Mouse (Mus musculus) heart, embryonic 15.5 days (tissue): ENCODE measurements around the gene Mybbp1a. TPM values are rescaled to one million over a fixed set of nuclear protein-coding genes. Genes with fewer than 3 reads are reported as not detected.

Source experiments
- ATAC-seq: fragments of 200-750 bp; cut with Nextera tagmentation; replicated peaks from 2 replicates; pipeline ENCODE4 v1.8.0; 2017; ENCODE audit warnings: low read depth, moderate TSS enrichment; ENCODE audit not compliant: insufficient number of reproducible peaks, insufficient read depth, low FRiP score
- H3K27ac ChIP-seq: fragments of 300-500 bp; sonication (generic); 2 replicates; pipeline ENCODE4 v1.5.1; 2015; ENCODE audit warnings: mild to moderate bottlenecking, inconsistent platforms
- H3K27me3 ChIP-seq: fragments of 300-500 bp; sonication (generic); 2 replicates; pipeline ENCODE4 v1.6.1; 2015; ENCODE audit warnings: inconsistent platforms
- H3K36me3 ChIP-seq: fragments of 300-500 bp; sonication (generic); 2 replicates; pipeline ENCODE4 v1.6.1; 2015; ENCODE audit warnings: mild to moderate bottlenecking, inconsistent platforms
- H3K4me1 ChIP-seq: fragments of 300-500 bp; sonication (generic); replicated peaks from 2 replicates; pipeline ENCODE4 v1.6.1; 2015; ENCODE audit warnings: inconsistent platforms
- H3K4me2 ChIP-seq: fragments of 300-500 bp; sonication (generic); 2 replicates; pipeline ENCODE4 v1.6.1; 2015; ENCODE audit warnings: inconsistent platforms, mild to moderate bottlenecking, moderate library complexity
- H3K4me3 ChIP-seq: fragments of 300-500 bp; sonication (generic); 2 replicates; pipeline ENCODE4 v1.5.1; 2015; ENCODE audit warnings: mild to moderate bottlenecking, inconsistent platforms
- H3K9ac ChIP-seq: fragments of 300-500 bp; sonication (generic); 2 replicates; pipeline ENCODE4 v1.6.1; 2015; ENCODE audit warnings: mild to moderate bottlenecking, inconsistent platforms
- H3K9me3 ChIP-seq: fragments of 300-500 bp; sonication (generic); replicated peaks from 2 replicates; pipeline ENCODE4 v1.6.1; 2016; ENCODE audit warnings: inconsistent platforms
- WGBS: fragments of 180-500 bp; shearing (Covaris S2); methylation state at CpG from one replicate; pipeline ENCODE4 v1.1.7; 2015; ENCODE audit warnings: mixed read lengths; 5-methylcytosine and 5-hydroxymethylcytosine counted together
- polyA plus RNA-seq: library from polyadenylated mRNA; unstranded; fragments of >200 nt; fragmentation: Nextera tagmentation; extraction: Ambion mirVana; gene quantifications from 2 replicates; pipeline ENCODE4 v1.2.1, GENCODE M21; 2015

Mybbp1a gene
- polyA plus RNA-seq, result 57.8 and 83.8 TPM in 2 replicates

DNA sequence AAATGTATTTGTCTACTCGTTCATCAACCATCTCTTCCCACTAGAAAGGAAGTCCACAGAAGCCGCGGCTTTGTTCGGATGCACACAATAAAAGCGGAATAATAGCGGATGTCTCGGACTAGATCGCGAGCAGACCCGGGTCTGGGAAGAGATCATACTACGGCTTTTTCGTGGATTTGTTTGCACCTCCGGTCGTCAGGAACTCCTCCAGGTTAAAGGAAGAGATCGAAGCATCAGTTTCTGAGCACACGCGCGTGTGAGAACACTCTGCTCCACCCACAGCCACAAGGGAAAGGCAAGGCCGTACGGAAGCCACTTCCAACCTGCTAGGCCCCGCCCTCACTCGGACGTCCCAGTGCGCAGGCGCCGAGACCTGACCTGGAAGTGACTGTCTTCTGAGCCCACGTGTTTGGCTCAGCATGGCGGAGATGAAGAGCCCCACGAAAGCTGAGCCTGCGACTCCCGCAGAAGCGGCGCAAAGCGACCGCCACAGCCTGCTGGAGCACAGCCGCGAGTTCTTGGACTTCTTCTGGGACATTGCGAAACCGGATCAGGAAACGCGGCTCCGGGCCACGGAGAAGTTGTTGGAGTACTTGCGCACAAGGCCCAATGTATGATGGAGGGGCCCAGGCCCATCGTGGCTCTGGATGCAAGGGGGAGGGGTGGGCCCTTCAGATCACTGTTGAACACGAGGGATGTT lies at the start of gene Mybbp1a:
TSS of gene Mybbp1a (plus strand) at position 391 of the 700 bp plus-strand sequence.
- Histone ChIP-seq H3K4me1 (peaks cover 16% of the 10 kb centered on the region), H3K4me2 (peak within 1 kb of the TSS; percentile 95), H3K27ac (peak within 1 kb of the TSS; percentile 85), H3K36me3 (peaks cover 39% of the 10 kb centered on the region), H3K27me3 (no peaks in the 10 kb centered on the region), H3K9ac (peak within 1 kb of the TSS; percentile 81), H3K4me3 (peak within 1 kb of the TSS; percentile 87), H3K9me3 (no peaks in the 10 kb centered on the region)
- peak; percentile 92 for ATAC-seq
- WGBS, result under 1% methylated on average over 46 of the region's 46 CpGs

- Histone ChIP-seq H3K36me3 (peaks cover 46% of the 10 kb centered on the region), H3K4me1 (peaks cover 53% of the 10 kb centered on the region), H3K4me3 (no peak overlapping the region), H3K27me3 (no peaks in the 10 kb centered on the region), H3K4me2 (no peak overlapping the region), H3K27ac (peak overlapping the region; percentile 55), H3K9ac (no peak overlapping the region), H3K9me3 (no peaks in the 10 kb centered on the region)
- WGBS, result 91% methylated on average over 3 of the region's 3 CpGs
- ATAC-seq, result no peak
These were observed 47.9 kb upstream of the Mybbp1a start for GRCm38 (mm10) chr11:72393243-72393642.

GRCm38 (mm10) chr11:72393669-72394068 lies 47.5 kb upstream of the Mybbp1a start:
- WGBS, result 31% methylated on average over 5 of the region's 5 CpGs
- no peaks in the 10 kb centered on the region for H3K27me3 ChIP-seq
- H3K4me1 ChIP-seq, result peaks cover 54% of the 10 kb centered on the region
- H3K4me2 ChIP-seq, result no peak overlapping the region
- H3K9me3 ChIP-seq, result no peaks in the 10 kb centered on the region
- H3K9ac ChIP-seq, result no peak overlapping the region
- peaks cover 42% of the 10 kb centered on the region for H3K36me3 ChIP-seq
- ATAC-seq, result no peak
- no peak overlapping the region for H3K4me3 ChIP-seq
- peak overlapping the region; percentile 55 for H3K27ac ChIP-seq

- peaks cover 42% of the 10 kb centered on the region for H3K36me3 ChIP-seq
- no peak for ATAC-seq
- H3K9ac ChIP-seq, result no peak overlapping the region
- H3K4me2 ChIP-seq, result no peak overlapping the region
- H3K27ac ChIP-seq, result no peak overlapping the region; the same call in 1 of the 2 replicates
- H3K27me3 ChIP-seq, result no peaks in the 10 kb centered on the region
- H3K4me3 ChIP-seq, result no peak overlapping the region
- peaks cover 60% of the 10 kb centered on the region for H3K4me1 ChIP-seq
- H3K9me3 ChIP-seq, result no peaks in the 10 kb centered on the region
- WGBS, result 56% methylated on average over 2 of the region's 2 CpGs
These were observed 46.5 kb upstream of the Mybbp1a start for GRCm38 (mm10) chr11:72394694-72395093.

DNA sequence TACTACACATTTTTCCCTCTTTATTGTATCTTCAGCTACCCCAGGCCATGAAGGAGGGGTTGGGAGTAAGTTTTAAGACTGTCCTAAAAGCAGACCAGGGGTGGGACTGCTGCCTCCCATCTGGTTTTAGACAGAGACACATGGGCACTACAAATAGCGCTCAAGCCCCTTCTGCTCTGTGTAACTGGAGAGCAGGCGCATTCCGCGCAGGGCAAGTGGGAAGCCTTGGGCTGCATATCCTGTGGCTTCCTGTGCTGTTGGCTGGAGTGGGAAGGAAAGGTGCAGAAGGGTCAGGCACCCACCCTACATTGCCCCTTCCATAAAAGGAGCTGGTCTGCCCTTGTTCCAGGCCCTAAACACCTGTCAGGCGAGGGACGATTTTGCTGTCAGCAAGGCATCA lies 45.5 kb upstream of the Mybbp1a start:
- Histone ChIP-seq H3K4me2 (no peak overlapping the region), H3K27ac (peak overlapping the region; percentile 89), H3K9me3 (no peaks in the 10 kb centered on the region), H3K27me3 (no peaks in the 10 kb centered on the region), H3K4me1 (peaks cover 66% of the 10 kb centered on the region), H3K36me3 (peaks cover 42% of the 10 kb centered on the region), H3K9ac (no peak overlapping the region), H3K4me3 (no peak overlapping the region)
- 41% methylated on average over 6 of the region's 6 CpGs for WGBS
- ATAC-seq, result no peak

- Histone ChIP-seq H3K4me3 (no peak overlapping the region), H3K9ac (no peak overlapping the region), H3K27ac (peak overlapping the region; percentile 89), H3K4me1 (peaks cover 72% of the 10 kb centered on the region), H3K4me2 (peak overlapping the region; percentile 31; the same call in 1 of the 2 replicates), H3K9me3 (no peaks in the 10 kb centered on the region), H3K27me3 (no peaks in the 10 kb centered on the region), H3K36me3 (peaks cover 42% of the 10 kb centered on the region)
- peak; percentile 61 for ATAC-seq
- WGBS, result 35% methylated on average over 7 of the region's 7 CpGs
These were observed 44.5 kb upstream of the Mybbp1a start for GRCm38 (mm10) chr11:72396621-72397020.

GRCm38 (mm10) chr11:72397072-72397471 lies 44.1 kb upstream of the Mybbp1a start:
- Histone ChIP-seq H3K27me3 (no peaks in the 10 kb centered on the region), H3K4me3 (no peak overlapping the region), H3K4me2 (peak overlapping the region; percentile 47), H3K36me3 (peaks cover 40% of the 10 kb centered on the region), H3K4me1 (peaks cover 77% of the 10 kb centered on the region), H3K9me3 (no peaks in the 10 kb centered on the region), H3K9ac (no peak overlapping the region), H3K27ac (peak overlapping the region; percentile 89)
- 23% methylated on average over 10 of the region's 10 CpGs for WGBS
- ATAC-seq, result peak; percentile 45

- no peaks in the 10 kb centered on the region for H3K9me3 ChIP-seq
- H3K36me3 ChIP-seq, result peaks cover 45% of the 10 kb centered on the region
- peak overlapping the region; percentile 89 for H3K27ac ChIP-seq
- H3K27me3 ChIP-seq, result no peaks in the 10 kb centered on the region
- H3K4me3 ChIP-seq, result no peak overlapping the region
- ATAC-seq, result no peak
- WGBS, result 80% methylated on average over 8 of the region's 8 CpGs
- no peak overlapping the region for H3K4me2 ChIP-seq
- 0 out of 2 replicates have a peak overlapping the region, but pooled peaks have one; percentile 16 for H3K9ac ChIP-seq
- peaks cover 85% of the 10 kb centered on the region for H3K4me1 ChIP-seq
These were observed 43.2 kb upstream of the Mybbp1a start for GRCm38 (mm10) chr11:72397811-72398525.

DNA sequence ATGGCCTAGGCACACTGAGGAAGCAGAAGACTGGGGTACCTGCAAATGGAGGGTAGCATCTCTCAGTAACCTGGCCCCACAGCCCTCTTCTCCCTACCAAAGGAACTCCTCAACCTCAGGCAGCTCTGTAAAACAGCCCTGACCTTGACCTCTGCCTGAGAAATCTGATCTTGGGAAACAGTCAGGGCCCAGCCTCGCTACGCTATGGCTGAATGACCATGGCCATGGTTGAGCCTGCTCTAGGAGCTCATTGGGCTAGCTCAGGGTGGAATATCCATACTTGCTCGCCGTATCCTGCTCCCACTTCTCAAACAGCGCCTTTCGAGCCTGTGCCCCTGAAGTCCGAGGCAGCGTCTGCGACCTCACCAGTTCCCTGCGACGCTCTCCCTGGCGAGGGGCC lies 40.1 kb upstream of the Mybbp1a start:
- Histone ChIP-seq H3K4me3 (no peak overlapping the region), H3K36me3 (peaks cover 43% of the 10 kb centered on the region), H3K4me1 (peaks cover 76% of the 10 kb centered on the region), H3K9ac (no peak overlapping the region), H3K9me3 (no peaks in the 10 kb centered on the region), H3K4me2 (no peak overlapping the region), H3K27me3 (no peaks in the 10 kb centered on the region), H3K27ac (no peak overlapping the region)
- WGBS, result 85% methylated on average over 12 of the region's 12 CpGs
- no peak for ATAC-seq

DNA sequence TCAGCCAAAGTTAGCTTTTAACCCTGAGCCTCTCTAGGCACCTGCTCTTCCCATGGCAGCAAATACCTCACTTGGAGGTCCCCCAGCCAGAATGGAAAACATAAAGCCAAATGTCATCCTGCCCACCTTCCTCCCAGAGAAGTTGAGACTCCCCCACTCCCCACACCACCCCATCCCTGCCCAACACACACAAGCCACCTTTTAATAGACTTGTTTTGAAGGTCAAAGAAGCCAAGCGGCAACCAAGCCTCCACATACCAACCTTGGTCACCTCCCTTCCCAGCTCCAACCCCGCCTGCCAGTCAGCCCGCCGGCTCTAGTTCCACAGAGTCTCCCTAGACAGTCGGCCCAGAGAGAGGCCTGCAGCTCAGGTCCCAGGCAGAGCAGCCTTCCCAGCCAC lies 39.1 kb upstream of the Mybbp1a start:
- no peaks in the 10 kb centered on the region for H3K27me3 ChIP-seq
- no peak overlapping the region for H3K4me2 ChIP-seq
- H3K4me3 ChIP-seq, result no peak overlapping the region
- ATAC-seq, result no peak
- H3K9ac ChIP-seq, result no peak overlapping the region
- peak overlapping the region; percentile 43 for H3K27ac ChIP-seq
- peaks cover 76% of the 10 kb centered on the region for H3K4me1 ChIP-seq
- 43% methylated on average over 5 of the region's 5 CpGs for WGBS
- H3K36me3 ChIP-seq, result peaks cover 43% of the 10 kb centered on the region
- H3K9me3 ChIP-seq, result no peaks in the 10 kb centered on the region

- no peak for ATAC-seq
- Histone ChIP-seq H3K9ac (no peak overlapping the region), H3K27me3 (no peaks in the 10 kb centered on the region), H3K4me1 (peaks cover 74% of the 10 kb centered on the region), H3K36me3 (peaks cover 43% of the 10 kb centered on the region), H3K4me3 (no peak overlapping the region), H3K4me2 (no peak overlapping the region), H3K27ac (no peak overlapping the region), H3K9me3 (no peaks in the 10 kb centered on the region)
- 87% methylated on average over 12 of the region's 12 CpGs for WGBS
These were observed 38.2 kb upstream of the Mybbp1a start for GRCm38 (mm10) chr11:72402969-72403368.
